Mouse (Mus musculus) T-helper 1 cell (primary cell): Measurements from ENCODE around the gene Ppfia4.

ENCODE experiments used
- in situ Hi-C: fragments of 300-600 bp; cut with MboI, MseI; formaldehyde crosslinking; loops from one replicate; pipeline ENCODE4 v1.15.1; 2025; ENCODE audit warnings: high pct_unique_total_duplicates

Ppfia4 gene

GRCm38 (mm10) chr1:134304940-134305339 is 27.8 kb downstream of the Ppfia4 start:
- in situ Hi-C loops: no loop called here

GRCm38 (mm10) chr1:134302568-134303238 is 30.0 kb downstream of the Ppfia4 start:
- in situ Hi-C loops: no loop called here

- in situ Hi-C loops: loop anchor here (10.0 kb wide), 1 partner anchor 1556 kb away; no protein-coding TSS in a partner anchor
These were observed 33.9 kb downstream of the Ppfia4 start for GRCm38 (mm10) chr1:134298636-134299411.

- in situ Hi-C loops: loop anchor here (10.0 kb wide), 1 partner anchor 1558 kb away; no protein-coding TSS in a partner anchor
These were observed 35.5 kb downstream of the Ppfia4 start for GRCm38 (mm10) chr1:134297265-134297664.

- in situ Hi-C loops: loop anchor here (10.0 kb wide), 1 partner anchor 1561 kb away; no protein-coding TSS in a partner anchor
These were observed 38.8 kb downstream of the Ppfia4 start for GRCm38 (mm10) chr1:134293738-134294604.

GRCm38 (mm10) chr1:134293276-134293675 is 39.5 kb downstream of the Ppfia4 start:
- in situ Hi-C loops: loop anchor here (10.0 kb wide), 1 partner anchor 1562 kb away; no protein-coding TSS in a partner anchor

GRCm38 (mm10) chr1:134292601-134293000 is 40.1 kb downstream of the Ppfia4 start:
- in situ Hi-C loops: loop anchor here (10.0 kb wide), 1 partner anchor 1562 kb away; no protein-coding TSS in a partner anchor

GRCm38 (mm10) chr1:134292073-134292472 is 40.7 kb downstream of the Ppfia4 start:
- in situ Hi-C loops: loop anchor here (10.0 kb wide), 1 partner anchor 1563 kb away; no protein-coding TSS in a partner anchor

GRCm38 (mm10) chr1:134291555-134291954 is 41.2 kb downstream of the Ppfia4 start:
- in situ Hi-C loops: loop anchor here (10.0 kb wide), 1 partner anchor 1563 kb away; no protein-coding TSS in a partner anchor

GRCm38 (mm10) chr1:134290909-134291308 is 41.8 kb downstream of the Ppfia4 start:
- in situ Hi-C loops: loop anchor here (10.0 kb wide), 1 partner anchor 1564 kb away; no protein-coding TSS in a partner anchor

- in situ Hi-C loops: loop anchor here (10.0 kb wide), 1 partner anchor 1565 kb away; no protein-coding TSS in a partner anchor
These were observed 42.4 kb downstream of the Ppfia4 start for GRCm38 (mm10) chr1:134290300-134290699.

- in situ Hi-C loops: loop anchor here (10.0 kb wide), 1 partner anchor 1565 kb away; no protein-coding TSS in a partner anchor
These were observed 43.1 kb downstream of the Ppfia4 start, which contains the start of gene Myog for GRCm38 (mm10) chr1:134289598-134290099. Gene Myog (plus strand): TSS chr1:134289989.

- in situ Hi-C loops: no loop called here
These were observed 44.5 kb downstream of the Ppfia4 start for GRCm38 (mm10) chr1:134288239-134288638.

- in situ Hi-C loops: no loop called here
These were observed 47.1 kb downstream of the Ppfia4 start for GRCm38 (mm10) chr1:134285458-134286120.

- in situ Hi-C loops: no loop called here
These were observed 49.6 kb downstream of the Ppfia4 start for GRCm38 (mm10) chr1:134283108-134283507.

GRCm38 (mm10) chr1:134282342-134282741 is 50.4 kb downstream of the Ppfia4 start:
- in situ Hi-C loops: no loop called here

- in situ Hi-C loops: no loop called here
These were observed 51.2 kb downstream of the Ppfia4 start for GRCm38 (mm10) chr1:134281563-134281962.

GRCm38 (mm10) chr1:134280174-134280573 is 52.6 kb downstream of the Ppfia4 start:
- in situ Hi-C loops: no loop called here

GRCm38 (mm10) chr1:134276823-134277222 is 55.9 kb downstream of the Ppfia4 start:
- in situ Hi-C loops: no loop called here
